Mouse (Mus musculus) thymus, adult 18-20 months (tissue): Measurements from ENCODE around the gene Mindy2.

Source experiments
- DNase-seq, 2 experiments: peaks; one replicate each; pipeline ENCODE4 v3.0.0; 2022; ENCODE audit warnings: mixed read lengths in 2 of 2

Gene Mindy2

DNA sequence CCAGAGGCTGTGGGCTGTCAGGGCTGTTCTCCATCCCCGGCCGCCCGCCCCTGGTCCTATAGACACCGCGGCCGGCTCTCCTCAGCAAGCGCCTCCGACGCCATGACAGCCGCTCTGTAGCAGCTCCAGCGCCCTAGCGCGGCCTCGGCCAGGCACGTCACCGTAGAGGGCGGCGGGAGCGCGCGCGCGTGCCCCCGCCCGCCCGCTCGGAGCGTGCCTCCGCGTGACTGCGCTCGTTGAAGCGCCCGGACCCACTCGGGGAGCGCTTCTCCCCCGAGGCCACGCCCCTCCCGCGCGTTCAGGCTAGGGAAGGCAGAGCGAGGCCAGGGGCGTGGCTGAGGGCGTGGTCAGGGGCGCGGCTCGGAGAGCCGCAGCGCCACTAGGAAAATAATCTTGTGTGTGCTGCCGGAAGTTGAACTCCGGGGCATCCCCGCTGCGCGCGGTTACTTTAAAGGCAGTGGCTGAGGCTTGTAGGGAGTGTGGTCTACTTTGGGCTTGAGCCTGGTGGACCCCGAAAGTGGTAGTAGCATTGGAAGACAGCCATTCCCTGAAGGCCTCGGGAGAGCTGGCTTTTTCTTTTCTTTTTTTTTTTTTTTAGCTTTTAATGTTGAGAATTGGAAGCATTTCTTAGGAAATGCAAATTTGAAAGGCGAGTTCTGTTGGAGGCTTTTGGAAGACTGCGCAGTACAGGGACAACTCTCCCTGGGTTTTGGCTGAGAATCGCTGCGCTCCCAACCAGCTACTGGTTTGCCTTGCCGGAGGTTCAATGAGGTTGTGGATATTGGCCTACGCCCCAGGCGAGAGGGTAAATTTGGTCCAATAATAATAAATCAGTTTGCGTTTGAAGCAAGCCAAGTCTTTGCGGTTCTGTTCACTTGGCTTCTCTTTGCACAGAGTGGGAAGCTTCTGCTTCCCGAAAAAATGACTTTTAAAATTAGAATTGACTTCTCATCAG, at the start of gene Mindy2:
Gene Mindy2, minus strand, starts transcription at position 162 of the 955 bp plus-strand sequence.
- peak; percentile 96 to 97 for DNase-seq

DNA sequence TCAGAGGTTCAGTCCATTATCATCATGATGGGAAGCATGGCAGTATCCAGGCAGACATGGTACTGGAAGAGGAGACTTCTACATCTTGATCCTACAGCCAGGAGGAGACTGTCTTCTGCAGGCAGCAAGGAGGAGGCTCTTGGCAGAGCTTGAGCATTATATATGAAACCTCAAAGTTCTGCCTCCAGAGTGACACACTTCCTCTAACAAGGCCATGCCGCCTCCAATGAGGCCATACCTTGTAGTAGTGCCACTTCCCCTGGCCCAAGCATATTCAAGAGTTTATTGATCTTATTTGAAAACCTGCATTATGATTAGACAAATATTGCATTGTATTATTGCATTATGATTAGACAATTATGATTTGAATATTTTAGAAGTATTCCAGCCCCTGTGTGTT, 49.5 kb upstream of the Mindy2 start:
- no peak for DNase-seq

DNA sequence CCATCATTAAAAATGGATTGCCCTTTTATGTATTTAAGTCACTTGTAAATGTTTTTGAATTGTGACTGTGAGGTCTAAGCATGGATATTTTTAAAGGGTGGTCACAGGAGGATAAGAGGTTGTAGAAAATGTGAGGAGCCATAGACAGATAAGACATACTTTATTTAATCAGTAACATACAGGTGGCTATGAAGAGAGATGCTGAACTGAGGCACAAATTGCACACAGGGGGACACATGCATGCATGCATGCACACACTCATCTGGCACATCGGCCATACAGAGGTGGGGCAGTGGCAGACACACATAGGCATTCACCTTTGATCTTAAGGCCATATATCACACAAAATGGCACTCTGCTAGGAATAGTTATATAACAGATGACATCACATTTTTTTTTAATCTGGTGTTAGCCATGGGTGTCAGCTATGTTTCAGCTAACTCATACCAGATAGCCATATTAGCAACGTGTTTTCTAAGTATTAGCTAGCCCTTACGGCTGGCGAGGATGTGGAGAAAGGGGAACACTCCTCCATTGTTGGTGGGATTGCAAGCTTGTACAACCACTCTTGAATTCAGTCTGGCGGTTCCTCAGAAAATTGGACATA, 46.7 kb upstream of the Mindy2 start:
- no peak for DNase-seq

DNA sequence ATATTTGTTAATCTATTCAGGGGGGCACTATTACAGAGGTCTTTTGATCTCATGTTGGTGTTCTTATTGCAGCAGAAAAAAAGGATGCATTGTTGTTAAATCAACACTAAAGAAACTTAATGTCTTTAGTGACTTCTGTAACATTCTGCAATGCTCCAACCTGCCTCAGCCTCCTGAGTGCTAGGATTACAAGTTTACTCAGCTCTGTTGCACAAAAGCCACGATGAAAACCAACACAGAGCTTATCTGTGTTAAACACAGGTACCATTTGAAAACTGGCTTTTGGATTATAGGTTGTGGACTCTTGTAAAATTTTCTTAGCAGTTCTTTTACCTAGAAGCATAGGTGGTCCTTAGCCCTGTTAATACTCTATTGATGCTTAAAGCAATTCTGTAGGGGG, 41.1 kb upstream of the Mindy2 start:
- DNase-seq, result no peak

DNA sequence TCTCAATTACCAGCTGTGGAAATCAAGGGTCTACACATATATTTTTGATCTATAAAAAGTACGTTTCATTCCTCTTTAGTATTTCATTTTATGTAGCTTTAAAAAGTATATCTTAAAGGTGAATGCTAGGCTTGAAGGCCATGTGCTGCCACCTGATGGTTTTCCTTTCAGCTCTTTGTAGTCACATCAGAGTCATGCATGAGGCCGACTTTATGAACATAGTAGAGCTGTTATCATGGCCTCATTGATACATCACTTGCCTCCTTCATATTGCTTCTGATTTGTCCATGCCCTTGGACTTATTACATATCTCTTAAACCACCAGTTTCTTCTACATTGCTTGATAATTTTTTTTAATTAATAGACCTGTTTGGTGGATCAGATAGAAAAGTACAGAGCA, 38.7 kb upstream of the Mindy2 start:
- DNase-seq, result no peak

DNA sequence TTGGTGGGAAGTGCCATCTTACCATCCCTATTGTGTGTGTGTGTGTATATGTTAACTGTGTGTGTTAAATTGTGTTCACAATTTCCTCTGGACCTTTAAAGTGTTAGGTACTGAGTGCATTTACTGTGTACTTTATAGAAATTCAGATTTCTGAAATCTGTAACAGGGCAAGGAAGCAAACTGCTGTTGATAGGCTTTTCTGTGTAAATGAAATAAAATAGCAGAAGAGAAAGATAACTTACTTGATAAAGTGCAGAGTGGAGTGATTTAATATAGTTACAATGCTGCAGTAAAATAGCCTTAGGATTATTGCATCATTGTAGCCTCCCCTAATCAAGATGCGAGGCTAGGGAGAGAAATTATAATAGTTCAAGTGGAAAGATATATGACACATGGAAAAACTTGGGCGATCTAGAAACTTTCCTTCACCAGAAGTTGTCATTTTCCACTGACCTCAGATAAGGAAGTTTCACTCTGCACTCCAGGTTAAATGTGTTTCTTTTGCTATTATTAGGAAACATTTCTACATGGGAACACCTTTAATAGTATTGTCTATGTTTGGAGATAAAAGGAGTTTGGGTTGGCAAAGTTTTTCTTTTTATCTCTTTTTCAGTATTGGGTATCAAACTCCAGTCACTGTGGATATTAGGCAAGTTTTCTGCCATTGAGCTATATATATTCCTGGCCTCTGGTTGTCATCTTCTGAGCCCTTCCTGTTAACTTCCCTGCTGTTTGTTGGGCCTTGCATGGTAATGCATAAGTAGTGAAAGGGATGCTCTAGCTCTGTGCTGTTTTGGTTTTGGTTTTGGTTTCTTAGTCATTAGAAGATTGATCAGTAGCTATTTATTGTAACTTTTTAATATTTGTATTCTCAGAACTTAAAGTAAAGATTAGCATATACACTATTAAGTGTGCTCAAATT, 35.1 kb upstream of the Mindy2 start:
- no peak for DNase-seq

DNA sequence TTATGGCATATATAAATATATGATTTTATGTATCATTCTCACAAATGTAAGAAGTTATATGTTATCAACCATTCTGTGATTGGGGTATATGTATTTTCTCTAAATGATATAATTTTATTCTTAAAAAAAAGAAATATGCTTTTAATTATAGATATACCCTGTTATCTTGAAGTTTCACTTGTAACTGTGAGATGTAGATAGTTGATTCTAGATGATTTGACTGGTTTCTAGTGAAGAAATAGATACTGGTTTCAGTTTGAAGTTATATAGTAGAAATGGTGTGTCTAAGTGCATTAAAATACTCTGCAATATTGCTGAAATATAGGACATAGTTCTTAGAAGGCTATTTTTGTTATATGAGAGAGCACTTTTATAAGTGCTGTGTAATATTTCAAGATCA, 33.6 kb upstream of the Mindy2 start:
- no peak for DNase-seq

DNA sequence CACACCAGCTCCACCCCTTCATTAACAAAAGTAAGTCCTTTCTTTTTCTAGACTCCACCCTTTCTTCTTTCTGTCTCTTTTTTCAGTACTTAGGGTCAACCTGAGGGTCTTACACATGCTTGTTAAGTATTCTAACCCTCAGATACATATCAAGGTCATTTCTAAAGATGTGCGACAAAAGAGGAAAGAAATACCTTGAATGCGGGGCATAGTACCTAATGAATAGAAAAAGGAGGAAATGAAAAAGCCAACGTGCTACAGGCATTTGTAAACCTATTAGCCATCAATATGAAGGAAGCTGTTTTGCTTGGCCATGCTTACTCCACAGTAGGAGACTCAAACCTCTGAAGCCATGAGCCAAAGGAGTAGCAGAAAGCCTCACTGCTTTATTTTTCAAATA, 33.0 kb upstream of the Mindy2 start:
- DNase-seq, result no peak

DNA sequence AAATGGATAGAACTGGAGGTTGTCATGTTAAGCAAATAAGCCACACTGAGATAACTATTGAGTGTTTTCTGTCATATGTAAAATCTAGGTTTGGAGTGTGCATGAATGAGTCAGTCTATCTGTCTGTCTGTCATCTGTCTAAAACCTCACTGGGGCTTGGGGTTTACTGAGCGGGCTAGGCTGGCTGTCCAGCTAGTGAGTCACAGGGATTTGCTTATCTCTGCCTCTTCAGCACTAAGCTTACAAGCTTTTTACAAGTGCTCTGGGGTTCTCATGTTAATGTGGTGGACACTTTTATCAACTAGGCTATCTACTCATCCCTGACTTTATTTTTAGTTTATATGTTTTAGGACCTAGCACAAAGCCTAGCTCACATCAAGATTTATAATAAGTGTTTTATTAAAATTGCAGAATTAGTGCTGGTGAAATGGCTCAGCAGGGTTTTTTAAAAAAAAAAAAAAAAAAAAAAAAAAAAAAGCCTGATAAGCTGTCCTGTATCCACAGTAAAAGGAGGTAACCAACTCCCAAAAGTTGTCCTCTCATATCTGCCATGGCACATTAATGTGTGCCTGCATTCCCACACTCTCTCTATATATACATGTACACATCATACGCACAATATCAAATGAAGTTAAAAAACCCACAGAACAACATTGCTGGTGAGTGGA, 31.5 kb upstream of the Mindy2 start:
- DNase-seq, result no peak

DNA sequence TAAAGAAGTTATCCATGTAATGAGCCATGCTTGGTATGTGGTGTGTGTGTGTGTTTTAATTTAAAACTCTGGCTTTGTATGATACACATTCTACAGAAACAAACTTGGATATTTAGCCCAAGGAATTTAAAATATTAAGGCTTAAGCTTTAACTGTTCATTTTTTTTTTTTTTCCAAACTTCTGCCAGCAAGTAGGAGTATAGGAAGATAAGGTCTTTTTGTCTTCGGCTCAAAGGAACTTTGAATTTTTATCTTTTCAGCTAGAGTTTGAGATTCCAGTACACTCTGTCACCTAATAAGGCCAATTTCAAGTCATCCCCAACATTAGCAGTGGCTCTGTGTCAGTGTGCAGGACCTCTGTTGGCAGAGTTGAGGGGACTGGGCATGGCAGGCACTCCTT, 25.2 kb upstream of the Mindy2 start:
- no peak for DNase-seq

DNA sequence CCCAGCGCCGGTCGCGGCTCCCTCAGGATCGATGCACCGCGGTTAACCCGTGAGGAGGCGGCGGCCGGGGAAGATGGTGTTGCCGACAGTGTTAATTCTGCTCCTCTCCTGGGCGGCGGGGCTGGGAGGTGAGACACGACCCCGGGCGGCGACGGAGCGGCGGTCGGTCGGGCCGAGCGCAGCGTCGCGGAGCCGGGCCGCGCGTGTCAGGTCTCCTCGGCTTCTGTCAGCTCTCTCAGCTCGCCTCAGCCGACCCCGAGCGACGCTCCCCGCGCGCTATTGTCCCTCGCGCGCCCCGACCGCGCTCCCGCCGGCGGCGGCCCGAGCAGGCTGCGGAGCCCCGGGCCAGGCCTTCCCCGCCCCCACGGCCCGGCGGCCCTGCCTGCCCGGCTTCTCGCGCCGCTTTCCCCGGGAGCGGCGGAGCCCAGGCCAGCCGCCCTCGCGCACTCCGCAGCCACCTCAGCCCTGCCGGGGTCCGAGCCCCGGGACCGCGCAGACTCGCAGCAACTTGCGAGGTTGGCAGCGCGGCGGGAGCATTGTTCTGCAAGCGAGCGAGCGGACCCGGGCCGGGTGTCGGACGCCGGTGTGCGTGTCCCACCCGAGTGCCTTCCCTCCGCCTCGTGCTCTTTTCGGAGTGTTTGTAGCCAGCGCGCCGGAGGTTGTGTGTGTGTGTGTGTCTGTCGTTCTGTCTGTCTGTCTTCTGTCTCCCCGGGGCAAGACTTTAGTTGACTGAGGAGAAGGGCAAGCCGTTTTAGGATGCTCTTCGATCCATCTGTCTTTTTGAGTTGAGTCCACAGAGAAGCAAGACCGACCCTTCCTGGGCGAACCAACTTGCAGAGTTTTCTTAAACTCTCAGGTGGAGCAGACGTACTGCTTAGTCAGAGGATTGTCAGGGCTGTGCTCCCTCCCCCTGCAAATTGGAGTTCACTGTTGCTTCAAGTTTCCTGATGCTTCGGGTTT, 22.4 kb upstream of the Mindy2 start:
- DNase-seq, result peak; percentile 48 to 49

DNA sequence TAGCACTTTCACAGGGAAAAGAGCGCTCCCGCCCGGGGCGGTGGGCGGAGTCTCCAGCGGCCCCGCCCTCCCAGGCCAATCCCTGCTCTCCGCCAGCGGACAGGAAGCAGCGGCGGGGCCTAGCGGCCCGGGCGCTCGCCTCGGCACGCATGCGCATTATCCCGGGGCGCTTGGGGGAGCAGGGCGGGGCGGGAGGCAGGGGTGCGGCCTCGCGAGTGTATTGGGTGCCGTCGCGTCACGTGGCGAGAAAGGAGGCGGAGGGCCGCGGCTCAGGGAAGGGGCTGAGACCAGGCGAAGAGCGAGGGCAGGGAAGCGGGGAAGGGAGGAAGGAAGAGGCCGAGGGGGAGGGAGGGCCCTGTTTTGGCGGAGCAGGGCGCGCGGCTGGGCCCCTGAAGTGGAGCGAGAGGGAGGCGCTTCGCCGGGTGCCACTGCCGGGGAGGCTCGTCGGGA, 21.7 kb upstream of the Mindy2 start, which contains the start of gene Adam10:
Gene Adam10, plus strand, starts transcription at position 316 of the 450 bp plus-strand sequence.
- peak; percentile 99 for DNase-seq

DNA sequence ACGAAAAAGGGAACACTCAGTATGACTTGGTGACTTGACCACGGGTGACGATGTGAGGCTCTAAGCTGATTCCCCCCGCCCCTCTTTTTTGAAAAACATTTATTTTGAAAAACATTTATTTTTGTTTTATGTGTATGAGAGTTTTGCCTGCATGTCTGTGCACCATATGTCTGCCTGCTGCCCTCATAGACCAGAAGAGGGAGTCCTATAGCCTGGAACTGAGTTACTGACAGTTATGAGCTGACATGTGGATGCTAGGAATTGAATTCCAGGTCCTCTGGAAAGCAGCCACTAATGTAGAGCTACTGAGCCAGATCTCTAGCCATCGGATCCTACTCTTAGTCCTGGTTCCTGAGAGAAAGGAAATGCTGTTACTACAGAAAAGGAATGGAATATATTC, 19.0 kb upstream of the Mindy2 start:
- no peak for DNase-seq

DNA sequence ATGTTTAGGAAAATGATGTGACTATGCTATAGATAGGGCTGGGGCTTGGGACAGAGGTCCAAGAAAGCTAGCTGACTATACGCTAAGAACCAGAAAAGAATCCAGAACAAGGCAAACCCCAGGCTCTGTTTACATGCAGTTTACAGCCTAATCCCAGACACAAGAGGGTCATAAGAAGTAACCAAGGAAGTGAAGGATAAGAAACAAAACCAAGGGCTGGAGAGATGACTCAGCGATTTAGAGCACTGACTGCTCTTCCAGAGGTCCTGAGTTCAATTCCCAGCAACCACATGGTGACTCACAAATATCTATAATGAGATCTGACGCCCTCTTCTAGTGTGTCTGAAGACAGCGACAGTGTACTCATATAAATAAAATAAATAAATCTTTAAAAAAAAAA, 18.1 kb upstream of the Mindy2 start:
- no peak for DNase-seq

DNA sequence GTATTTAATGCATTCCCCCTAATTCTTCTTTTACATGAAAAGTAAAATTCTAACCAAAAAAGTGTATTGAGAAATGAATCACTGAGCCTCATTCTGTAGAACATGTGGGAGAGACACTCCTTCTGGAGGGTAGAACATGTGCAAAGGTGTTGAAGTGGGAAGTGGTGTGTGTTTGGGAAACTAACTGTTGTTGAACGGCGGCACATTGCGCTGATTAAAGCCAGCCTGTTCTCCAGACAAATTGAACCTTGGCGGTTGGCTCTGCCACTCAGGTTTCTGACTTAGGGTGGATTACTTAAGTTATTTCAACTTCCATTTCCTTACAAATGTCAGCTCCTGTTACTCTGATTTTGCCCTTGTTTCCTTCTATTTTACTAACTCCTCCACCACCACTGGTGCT, 16.7 kb upstream of the Mindy2 start:
- no peak for DNase-seq

DNA sequence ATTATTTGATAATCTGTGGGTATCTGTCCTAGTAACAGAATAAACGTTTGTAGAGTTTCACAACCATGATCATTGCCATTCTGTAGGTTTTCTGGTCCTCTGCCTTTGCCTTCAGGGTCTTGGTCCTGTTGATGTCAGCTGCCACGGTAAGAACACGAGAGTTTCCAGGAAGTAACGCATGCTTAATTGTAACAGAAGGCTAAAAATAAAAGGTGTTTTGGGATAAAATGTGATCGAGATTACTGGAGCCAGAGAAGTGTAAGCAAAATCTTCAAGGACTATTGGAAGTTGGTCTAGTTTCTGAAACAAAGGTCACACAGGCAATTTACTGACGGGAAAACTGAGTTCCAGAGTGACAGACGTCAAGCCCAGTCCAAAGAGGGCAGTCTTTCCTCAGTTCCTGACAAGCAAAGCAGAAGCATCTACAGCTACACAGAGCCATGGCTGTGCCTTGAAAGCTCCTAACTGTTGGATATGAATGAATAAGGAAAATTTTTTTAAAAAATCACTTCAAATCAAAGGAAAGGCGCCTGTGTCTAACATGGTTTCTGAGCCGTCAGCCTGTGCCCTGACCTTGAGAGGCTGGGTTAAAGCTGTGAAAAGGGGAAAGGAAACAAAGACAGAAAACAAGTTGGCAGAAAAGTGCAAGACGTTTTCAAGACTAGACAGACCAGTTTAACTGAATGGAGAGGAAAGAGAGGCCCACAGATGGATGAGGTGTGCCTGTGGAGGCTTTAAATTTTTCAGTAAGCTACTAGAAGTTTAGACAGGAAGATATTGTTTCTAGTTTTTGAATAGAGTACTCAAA, 15.0 kb upstream of the Mindy2 start:
- DNase-seq, result no peak

DNA sequence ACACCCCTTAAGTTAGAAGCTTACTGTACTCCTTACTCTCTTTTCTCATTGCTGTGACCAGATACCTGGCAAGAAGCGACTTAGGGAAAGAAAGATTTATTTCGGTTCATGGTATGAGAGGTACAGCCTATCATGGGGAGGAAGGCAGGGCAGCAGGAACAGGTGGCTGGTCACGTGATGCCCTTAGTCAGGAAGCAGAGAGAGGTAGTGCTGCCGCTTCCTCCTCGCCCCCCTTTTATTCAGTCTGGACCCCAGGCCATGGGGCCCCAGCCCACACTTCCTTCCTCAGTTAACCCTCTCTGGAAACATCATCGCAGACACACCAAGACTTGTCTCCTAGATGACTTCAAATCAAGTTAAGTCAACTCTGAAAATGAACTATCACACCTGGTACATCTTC, 14.3 kb upstream of the Mindy2 start:
- peak; percentile 55 to 68 for DNase-seq

DNA sequence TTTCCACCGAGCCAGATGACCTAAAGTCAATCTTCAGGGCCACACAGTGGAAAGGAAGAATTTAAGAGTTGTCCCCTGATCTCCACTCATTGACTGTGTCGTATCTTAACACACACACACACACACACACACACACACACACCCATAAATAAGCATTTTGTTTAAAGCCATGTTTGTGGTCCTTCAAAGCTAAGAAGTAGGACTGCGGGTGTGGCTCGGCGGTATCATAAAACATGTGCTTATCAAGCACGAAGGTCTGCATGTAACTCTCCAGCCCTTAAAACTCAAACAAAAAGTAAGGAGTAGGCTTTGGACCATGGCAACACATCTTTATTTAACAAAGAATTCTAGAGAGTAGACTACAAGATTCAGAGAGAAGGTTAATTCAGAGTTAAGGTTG, 13.4 kb upstream of the Mindy2 start:
- DNase-seq, result no peak

DNA sequence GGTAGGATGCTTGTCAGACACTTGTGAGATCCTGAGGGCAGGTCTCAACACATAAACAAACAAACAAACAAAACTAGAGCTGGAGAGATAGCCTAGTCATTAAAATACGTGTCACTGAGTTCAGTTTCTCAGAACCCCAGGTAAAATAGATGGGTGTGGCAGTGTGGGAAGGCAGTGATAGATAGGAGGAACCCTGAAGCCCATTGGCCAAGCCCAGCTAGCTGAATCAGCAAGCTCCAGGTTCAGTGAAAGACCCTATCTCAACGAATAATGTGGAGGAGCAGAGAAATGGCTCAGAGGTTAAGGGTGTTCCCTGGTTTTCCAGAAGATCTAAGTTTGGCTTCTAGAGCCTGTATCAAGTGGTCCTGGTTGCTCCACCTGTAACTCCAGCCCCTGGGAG, 12.2 kb upstream of the Mindy2 start:
- DNase-seq, result no peak

DNA sequence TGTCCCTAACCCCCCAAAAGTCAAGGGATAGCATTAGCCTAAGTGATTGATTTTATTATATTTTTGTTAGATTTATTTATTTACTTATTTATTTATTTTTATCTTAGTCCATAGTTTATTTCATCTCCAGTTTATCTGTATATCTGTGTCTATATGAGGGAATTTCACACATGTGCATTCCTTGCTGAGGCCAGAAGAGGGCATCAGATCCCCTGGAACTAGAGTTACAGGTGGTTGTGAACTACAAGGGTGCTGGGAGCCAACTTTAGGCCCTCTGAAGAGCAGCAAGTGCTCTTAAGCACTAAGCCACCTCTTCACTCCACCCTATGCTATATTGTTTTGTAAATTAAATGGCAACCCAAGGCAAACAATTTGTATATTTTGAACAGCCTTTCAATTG, 11.1 kb upstream of the Mindy2 start:
- no peak for DNase-seq
